Mouse (Mus musculus): ENCODE measurements at regions not wholly inside any gene's neighbourhood (a gene's known extent, or its start where the extent isn't known, plus 50 kb on each side); places are given as distances from the start of the nearest gene placed in this dataset.
A peak's percentile ranks its signal among the peaks of the same experiment; 100 is the strongest.
"Not testable (repeated sequence)": the region's sequence is repeated elsewhere in the genome, so short reads cannot be mapped to it uniquely, and the experiment has no call there.

GRCm38 (mm10) chr12:113333399-113333798 is 147.7 kb downstream of the Tmem121 start:
- no peak for DNase-seq (ENCODE audit: low read depth, low spot score)

- not testable (repeated sequence) for DNase-seq (ENCODE audit: low read depth, low spot score)
Observed at GRCm38 (mm10) chr12:113333853-113334252, 148.1 kb downstream of the Tmem121 start.

DNA sequence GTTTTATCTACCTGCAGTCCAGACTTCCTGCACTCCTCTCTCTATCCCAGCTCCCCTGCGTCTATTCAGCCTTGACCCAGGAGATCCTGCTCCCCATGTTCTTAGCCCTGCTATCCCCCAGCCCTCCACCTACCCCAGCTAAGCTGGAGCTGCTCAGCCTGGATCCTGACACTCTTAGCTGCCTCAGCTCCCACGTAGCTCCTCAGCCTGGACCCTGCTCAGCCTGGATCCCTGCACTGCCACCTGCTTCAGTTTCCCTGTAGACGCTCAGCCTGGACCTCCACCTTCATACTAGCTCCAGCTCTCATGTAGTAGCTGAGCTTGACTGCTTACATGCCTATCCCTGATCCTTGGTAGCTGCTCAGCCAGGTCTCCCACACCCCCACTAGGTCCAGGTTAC is 151.5 kb downstream of the Tmem121 start:
- no peak for DNase-seq (ENCODE audit: low read depth, low spot score)

DNA sequence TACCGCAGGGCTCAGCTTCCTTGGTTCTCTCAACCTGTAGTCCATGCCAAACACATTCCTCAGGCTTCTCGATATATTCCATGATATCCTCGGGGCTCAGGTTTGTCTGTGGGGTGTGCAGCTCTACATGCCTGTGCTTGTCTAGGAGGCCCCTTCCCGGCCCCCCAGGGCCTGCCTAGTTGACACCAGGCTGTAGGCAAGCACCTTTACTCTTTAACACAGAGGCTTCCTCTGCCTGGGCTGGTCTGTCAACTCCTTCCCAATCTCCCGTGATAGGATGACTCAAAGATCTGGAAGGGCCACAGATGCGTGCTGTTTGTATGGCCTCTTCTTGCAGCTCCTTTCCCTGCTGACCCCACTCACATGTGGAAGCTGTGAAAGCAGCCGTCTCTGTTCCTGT is 150.4 kb upstream of the Adam6b start:
- DNase-seq (ENCODE audit: low read depth, low spot score): no peak

GRCm38 (mm10) chr12:113341046-113341445 is 148.3 kb upstream of the Adam6b start:
- DNase-seq (ENCODE audit: low read depth, low spot score): no peak

DNA sequence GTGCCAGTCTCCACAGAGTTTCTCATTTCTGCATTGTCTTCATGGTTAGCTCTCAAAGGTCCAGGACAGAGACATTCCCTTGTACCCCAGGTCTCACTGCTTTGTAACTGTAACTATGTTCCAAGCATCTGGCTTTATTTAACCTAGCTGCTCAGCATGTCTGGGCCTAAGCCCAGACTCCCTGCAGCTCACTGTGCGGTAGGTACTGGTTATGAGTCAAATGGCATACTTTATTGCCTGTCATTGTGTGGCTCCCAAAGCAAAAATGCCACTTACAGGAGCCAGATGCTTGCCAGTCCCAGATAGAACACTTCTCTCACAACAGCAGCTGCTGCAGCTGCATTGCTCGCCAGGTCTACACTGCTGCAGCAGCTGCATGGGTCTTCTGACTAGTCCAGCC is 134.2 kb upstream of the Adam6b start:
- peak; percentile 13 for DNase-seq (ENCODE audit: low read depth, low spot score)

GRCm38 (mm10) chr12:113358077-113358476 is 131.2 kb upstream of the Adam6b start:
- DNase-seq (ENCODE audit: low read depth, low spot score): no peak

GRCm38 (mm10) chr12:113360032-113360431 is 129.3 kb upstream of the Adam6b start:
- DNase-seq (ENCODE audit: low read depth, low spot score): no peak

DNA sequence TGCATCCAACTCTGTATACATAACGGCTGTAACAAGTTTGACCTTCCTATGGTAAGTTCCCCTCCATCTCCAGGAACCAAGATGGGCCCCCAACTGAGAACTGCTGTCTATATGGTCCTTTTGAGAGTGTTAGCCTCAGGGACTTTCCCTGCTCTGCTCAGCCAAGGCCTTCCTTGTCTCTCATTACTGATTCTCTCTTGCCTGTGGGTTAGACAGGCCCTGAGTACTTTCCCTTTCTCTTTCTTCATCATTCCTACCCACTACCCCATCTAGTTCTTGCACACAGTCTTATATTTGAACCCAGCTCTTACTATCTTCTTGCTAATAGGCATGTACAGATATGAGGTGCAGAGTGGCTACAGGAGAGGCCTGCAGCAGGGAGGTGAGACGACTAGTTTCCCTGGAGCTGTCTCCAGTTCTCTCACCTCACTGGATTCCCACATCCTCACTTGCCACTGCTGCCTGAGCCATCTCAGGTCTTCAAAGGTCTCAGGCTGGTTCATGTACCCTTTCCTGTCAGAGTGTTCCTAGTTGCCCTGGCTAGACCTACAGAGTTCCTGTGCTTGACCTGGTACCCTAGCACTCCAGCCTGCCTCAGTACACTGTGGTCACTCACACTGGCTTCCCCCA is 126.8 kb upstream of the Adam6b start:
- no peak for DNase-seq (ENCODE audit: low read depth, low spot score)

DNA sequence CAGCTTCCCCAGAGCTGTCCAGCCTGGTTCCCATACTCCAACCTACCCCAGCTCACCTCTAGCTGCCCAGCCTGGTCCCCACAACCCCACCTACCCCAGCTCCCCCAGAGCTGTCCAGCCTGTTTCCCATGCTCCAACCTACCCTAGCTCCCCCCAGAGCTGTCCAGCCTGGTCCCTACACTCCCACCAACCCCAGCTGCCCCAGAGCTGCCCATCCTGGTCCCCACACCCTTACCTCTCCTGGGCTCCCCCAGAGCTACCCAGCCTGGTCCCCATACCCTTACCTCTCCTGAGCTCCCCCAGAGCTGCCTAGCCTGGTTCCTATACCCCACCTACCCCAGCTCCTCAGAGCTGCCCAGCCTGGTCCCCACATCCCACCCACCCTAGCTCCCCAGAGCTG is 125.3 kb upstream of the Adam6b start:
- DNase-seq (ENCODE audit: low read depth, low spot score): no peak

GRCm38 (mm10) chr12:113364437-113364836 is 124.9 kb upstream of the Adam6b start:
- DNase-seq (ENCODE audit: low read depth, low spot score): no peak

- no peak for DNase-seq (ENCODE audit: low read depth, low spot score)
Observed at GRCm38 (mm10) chr12:113365783-113366182, 123.5 kb upstream of the Adam6b start.

DNA sequence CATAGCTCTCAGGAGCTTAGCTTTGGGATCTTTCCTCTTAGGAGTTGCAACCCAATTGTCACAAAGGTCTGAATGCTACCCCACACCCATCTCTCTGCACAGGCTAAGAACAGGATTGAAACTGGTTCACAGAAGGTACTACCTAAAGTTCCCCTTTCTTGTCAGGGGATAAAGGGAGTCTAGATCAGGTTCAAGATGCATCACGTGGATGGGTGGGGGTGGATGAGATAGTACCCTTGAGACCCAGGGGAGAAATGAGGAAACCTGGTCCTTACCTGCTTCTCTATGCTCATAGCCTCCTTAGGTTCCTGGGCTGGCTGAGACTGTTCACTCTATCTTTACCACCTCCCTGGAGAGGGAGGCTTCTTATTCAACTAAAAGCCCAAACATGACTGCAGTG is 122.9 kb upstream of the Adam6b start:
- no peak for DNase-seq (ENCODE audit: low read depth, low spot score)

DNA sequence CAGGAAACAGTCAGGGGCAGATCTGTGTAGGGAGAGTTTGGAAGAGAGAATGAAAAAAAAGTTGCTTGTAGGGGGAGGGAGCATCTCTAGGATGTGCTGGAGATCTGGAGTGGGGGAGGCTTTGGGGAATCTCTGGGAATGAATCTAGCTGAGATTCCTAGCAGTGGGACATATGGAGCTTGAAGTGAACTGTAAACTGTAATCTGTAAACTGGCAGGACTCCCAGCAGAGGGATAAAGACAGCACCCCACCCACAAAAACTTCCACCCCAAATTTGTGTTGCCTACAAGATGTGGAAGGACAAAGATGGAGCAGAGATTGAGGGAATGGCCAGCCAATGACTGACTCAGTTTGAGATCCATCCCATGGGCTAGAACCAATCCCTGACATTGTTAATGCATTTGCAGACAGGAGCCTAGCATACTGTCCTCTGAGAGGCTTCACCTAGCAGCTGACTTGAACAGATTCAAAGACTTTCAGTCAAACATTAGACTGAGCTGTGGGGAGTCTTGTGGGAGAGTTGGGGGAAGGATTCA is 87.7 kb upstream of the Adam6b start:
- no peak for DNase-seq (ENCODE audit: low read depth, low spot score)

DNA sequence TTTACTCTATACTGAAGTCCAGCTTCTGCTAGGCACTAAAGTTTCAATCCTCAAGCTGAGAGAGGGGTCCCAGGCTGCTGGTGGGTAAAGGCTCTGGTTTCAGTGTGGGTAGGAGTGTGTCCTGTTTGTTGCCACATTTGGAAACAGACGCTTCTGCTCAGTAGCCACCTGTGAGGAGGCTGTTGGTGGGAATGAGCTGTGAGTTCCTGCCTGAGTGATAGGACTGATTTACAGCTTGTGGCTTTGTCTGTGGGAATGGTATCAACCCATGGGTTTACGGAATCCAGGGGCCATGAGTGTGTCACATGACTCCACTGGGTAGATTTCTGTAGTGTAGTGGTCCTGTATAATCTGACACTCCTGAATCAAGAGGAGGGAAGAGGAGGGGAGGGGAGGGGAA is 86.5 kb upstream of the Adam6b start:
- no peak for DNase-seq (ENCODE audit: low read depth, low spot score)

DNA sequence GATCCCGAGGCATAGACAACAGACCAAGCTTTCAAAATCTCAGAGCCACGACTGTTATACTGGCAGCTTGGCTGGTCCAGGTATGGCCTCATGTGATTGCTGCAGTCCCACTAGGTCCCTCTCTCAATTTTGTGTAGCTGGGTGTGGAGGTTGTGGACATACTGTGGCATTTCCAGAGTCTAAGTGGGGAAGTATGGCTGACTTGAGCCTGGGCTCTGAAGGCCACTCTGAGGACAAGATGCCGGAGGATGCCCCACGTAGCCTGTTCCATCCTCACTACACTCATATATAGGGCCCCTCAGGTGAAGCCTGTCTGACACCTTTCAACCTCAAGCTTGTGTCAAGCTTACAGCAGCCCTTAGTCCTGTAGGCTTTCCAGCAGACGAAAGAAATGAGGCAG is 78.2 kb upstream of the Adam6b start:
- DNase-seq (ENCODE audit: low read depth, low spot score): no peak

DNA sequence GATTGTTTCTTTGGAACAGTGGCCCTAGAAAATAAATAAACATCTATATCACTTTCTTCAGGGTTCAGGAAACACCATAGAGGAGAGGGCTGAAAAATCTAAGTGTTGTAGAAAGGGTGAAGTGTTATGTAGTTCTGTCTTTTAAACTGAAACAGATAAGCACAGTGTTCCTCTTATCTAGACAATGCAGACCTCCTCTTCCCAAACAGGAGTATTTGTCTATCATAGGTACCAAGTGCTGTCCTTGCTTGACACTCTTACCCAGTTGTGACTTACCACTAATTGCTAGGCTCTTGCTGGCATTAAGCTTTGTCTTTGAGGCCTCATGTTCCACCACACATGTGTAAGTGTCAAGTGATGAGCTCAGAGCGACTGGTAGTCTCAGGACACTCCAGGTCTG is 75.3 kb upstream of the Adam6b start:
- no peak for DNase-seq (ENCODE audit: low read depth, low spot score)

GRCm38 (mm10) chr12:113417521-113417920 is 71.8 kb upstream of the Adam6b start:
- no peak for DNase-seq (ENCODE audit: low read depth, low spot score)

- DNase-seq (ENCODE audit: low read depth, low spot score): no peak
Observed at GRCm38 (mm10) chr12:113418731-113419402, 70.4 kb upstream of the Adam6b start.

DNA sequence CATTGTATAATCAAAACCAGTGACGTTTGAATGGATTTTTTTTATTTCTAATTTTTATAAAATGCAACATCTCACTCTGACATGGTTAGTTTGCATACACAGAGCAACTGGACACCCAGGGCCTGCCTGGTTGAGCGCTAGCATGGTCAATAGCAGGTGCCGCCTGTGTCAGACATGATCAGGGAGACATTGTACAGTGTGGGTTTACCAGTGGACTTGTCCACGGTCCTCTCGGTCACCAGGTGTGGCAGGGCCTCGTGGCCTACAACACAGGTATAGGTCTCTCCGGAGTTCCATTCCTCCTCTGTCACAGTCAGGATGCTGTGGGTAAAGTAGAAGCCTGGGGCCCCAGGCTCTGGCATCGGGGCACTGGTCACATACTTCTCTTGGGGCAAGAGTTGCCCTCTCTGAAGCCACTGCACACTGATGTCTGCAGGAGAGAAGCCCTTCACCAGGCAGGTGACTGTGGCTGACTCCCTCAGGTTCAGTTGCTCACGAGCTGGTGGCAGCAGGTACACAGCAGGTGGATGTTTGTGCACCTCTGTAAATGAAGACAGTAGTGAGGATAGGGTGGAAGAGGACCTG is 68.5 kb upstream of the Adam6b start:
- DNase-seq (ENCODE audit: low read depth, low spot score): no peak

DNA sequence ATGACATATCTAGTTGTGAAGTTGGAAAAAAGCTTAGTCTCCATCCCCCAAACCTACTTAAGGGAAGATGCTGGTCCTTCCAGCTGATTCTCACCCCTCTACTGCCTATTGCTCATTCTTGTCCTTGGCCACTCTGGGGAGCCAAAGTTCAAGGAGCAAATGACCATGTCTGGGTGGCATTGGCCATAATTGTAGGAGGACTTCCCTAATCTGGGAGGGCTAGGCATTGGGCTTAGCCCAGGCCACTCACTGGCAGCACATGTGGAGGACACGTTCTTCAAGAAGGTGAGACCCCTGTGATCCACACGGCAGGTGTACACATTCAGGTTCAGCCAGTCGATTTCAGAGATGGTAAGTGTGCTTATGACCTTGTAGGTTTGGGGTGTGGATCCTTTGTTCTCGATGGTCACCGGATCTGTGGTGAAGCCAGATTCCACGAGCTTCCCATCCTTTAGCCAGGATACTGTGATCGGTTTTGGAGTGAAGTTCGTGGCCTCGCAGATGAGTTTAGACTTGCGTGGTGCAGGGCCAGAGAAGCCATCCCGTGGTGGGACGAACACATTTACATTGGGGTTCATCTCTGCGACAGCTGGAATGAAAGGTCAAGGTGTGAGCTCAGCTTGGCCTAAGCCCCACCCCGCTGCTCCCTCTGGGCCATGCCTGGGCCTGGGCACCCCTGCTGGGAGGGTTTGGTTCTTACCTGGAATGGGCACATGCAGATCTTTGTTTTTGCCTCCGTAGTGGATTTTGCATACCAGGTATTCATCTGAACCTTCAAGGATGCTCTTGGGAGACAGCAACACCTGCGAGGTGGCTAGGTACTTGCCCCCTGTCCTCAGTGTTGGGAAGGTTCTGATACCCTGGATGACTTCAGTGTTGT is 67.4 kb upstream of the Adam6b start:
- no peak for DNase-seq (ENCODE audit: low read depth, low spot score)

GRCm38 (mm10) chr12:113422736-113423254 is 66.5 kb upstream of the Adam6b start:
- DNase-seq (ENCODE audit: low read depth, low spot score): no peak
